Mouse (Mus musculus) stomach, embryonic 14.5 days (tissue): ENCODE results near the gene Carmil1. TPM values are rescaled to one million over a fixed set of nuclear protein-coding genes. Genes with fewer than 3 reads are reported as not detected.
"Not testable (repeated sequence)": the region's sequence is repeated elsewhere in the genome, so short reads cannot be mapped to it uniquely, and the experiment has no call there.

Source experiments
- ATAC-seq: fragments of 200-750 bp; cut with Nextera tagmentation; 2 replicates; pipeline ENCODE4 v1.8.0; 2017; ENCODE audit warnings: low read depth, moderate TSS enrichment; ENCODE audit not compliant: insufficient number of reproducible peaks, insufficient read depth, low FRiP score
- H3K27ac ChIP-seq: fragments of 300-500 bp; sonication (generic); 2 replicates; pipeline ENCODE4 v1.5.1; 2014; ENCODE audit warnings: mild to moderate bottlenecking, low read length, moderate library complexity, mixed read lengths
- H3K27me3 ChIP-seq: fragments of 300-500 bp; sonication (generic); 2 replicates; pipeline ENCODE4 v1.6.1; 2014; ENCODE audit warnings: low read length, control low read depth, mixed read lengths; ENCODE audit not compliant: control insufficient read depth, insufficient read depth
- H3K36me3 ChIP-seq: fragments of 300-500 bp; sonication (generic); 2 replicates; pipeline ENCODE4 v1.6.1; 2014; ENCODE audit warnings: mild to moderate bottlenecking, control low read depth, low read length, moderate library complexity, mixed read lengths; ENCODE audit not compliant: control insufficient read depth, insufficient read depth
- H3K4me1 ChIP-seq: fragments of 300-500 bp; sonication (generic); 2 replicates; pipeline ENCODE4 v1.6.1; 2014; ENCODE audit warnings: low read length, control low read depth, mixed read lengths; ENCODE audit not compliant: control insufficient read depth, insufficient read depth
- H3K4me2 ChIP-seq: fragments of 300-500 bp; sonication (generic); replicated peaks from 2 replicates; pipeline ENCODE4 v1.6.1; 2014; ENCODE audit warnings: low read depth, low read length, control low read depth
- H3K4me3 ChIP-seq: fragments of 300-500 bp; sonication (generic); 2 replicates; pipeline ENCODE4 v1.5.1; 2014; ENCODE audit warnings: low read depth, low read length, control low read depth
- H3K9ac ChIP-seq: fragments of 300-500 bp; sonication (generic); replicated peaks from 2 replicates; pipeline ENCODE4 v1.6.1; 2014; ENCODE audit warnings: low read depth, mild to moderate bottlenecking, control low read depth, low read length, moderate library complexity, mixed read lengths
- H3K9me3 ChIP-seq: fragments of 300-500 bp; sonication (generic); 2 replicates; pipeline ENCODE4 v1.6.1; 2016; ENCODE audit warnings: low read depth, low read length, control low read depth; ENCODE audit not compliant: control insufficient read depth
- WGBS: fragments of 180-500 bp; shearing (Covaris S2); extraction: QIAGEN DNeasy Blood & Tissue Kit; methylation state at CpG from one replicate; pipeline ENCODE4 v1.1.7; 2014; 5-methylcytosine and 5-hydroxymethylcytosine counted together
- polyA plus RNA-seq: library from polyadenylated mRNA; unstranded; fragments of >200 nt; fragmentation: Nextera tagmentation; extraction: Ambion mirVana; gene quantifications from 2 replicates; pipeline ENCODE4 v1.2.1, GENCODE M21; 2014

Gene Carmil1
- polyA plus RNA-seq, 1 experiment from 2014 or later, result 34.8 TPM

- H3K4me3 ChIP-seq, result no peak overlapping the region
- H3K9me3 ChIP-seq, result no peaks in the 10 kb centered on the region
- no peak overlapping the region for H3K4me2 ChIP-seq
- no peak for ATAC-seq
- H3K27me3 ChIP-seq, result no peaks in the 10 kb centered on the region
- no peak overlapping the region for H3K27ac ChIP-seq
- H3K36me3 ChIP-seq, result peaks cover 2% of the 10 kb centered on the region; the same call in 1 of the 2 replicates
- no peaks in the 10 kb centered on the region for H3K4me1 ChIP-seq
- H3K9ac ChIP-seq, result no peak overlapping the region
- 87% methylated on average over 5 of the region's 5 CpGs for WGBS
Observed at GRCm38 (mm10) chr13:24105838-24106237, 174.8 kb downstream of the Carmil1 start.

GRCm38 (mm10) chr13:24105340-24105669 is 175.3 kb downstream of the Carmil1 start:
- Histone ChIP-seq H3K9me3 (no peaks in the 10 kb centered on the region), H3K4me2 (no peak overlapping the region)
- WGBS, result 68% methylated on average over 1 of the region's 1 CpGs

GRCm38 (mm10) chr13:24104611-24105339 is 175.8 kb downstream of the Carmil1 start:
- H3K4me3 ChIP-seq, H3K4me1 ChIP-seq, H3K4me2 ChIP-seq, H3K36me3 ChIP-seq, H3K27ac ChIP-seq, H3K27me3 ChIP-seq, H3K9me3 ChIP-seq, ATAC-seq, H3K9ac ChIP-seq: not testable (repeated sequence)
- 78% methylated on average over 9 of the region's 9 CpGs for WGBS

More at GRCm38 (mm10) chr13:24105340-24105669, 175.3 kb downstream of the Carmil1 start:
- H3K4me3 ChIP-seq, result no peak overlapping the region
- H3K9ac ChIP-seq, result no peak overlapping the region
- no peak for ATAC-seq
- H3K36me3 ChIP-seq, result peaks cover 2% of the 10 kb centered on the region; the same call in 1 of the 2 replicates
- H3K27me3 ChIP-seq, result no peaks in the 10 kb centered on the region
- H3K27ac ChIP-seq, result no peak overlapping the region
- H3K4me1 ChIP-seq, result no peaks in the 10 kb centered on the region

GRCm38 (mm10) chr13:24104016-24104415 is 176.6 kb downstream of the Carmil1 start:
- no peak overlapping the region for H3K4me3 ChIP-seq
- H3K4me1 ChIP-seq, result no peaks in the 10 kb centered on the region
- H3K27ac ChIP-seq, result no peak overlapping the region
- WGBS, result 43% methylated on average over 4 of the region's 4 CpGs
- no peaks in the 10 kb centered on the region for H3K27me3 ChIP-seq
- no peak overlapping the region for H3K9ac ChIP-seq
- H3K9me3 ChIP-seq, result no peaks in the 10 kb centered on the region
- H3K4me2 ChIP-seq, result no peak overlapping the region
- H3K36me3 ChIP-seq, result peaks cover 4% of the 10 kb centered on the region; the same call in 1 of the 2 replicates
- ATAC-seq, result no peak

- Histone ChIP-seq H3K4me3 (no peak overlapping the region), H3K36me3 (peaks cover 5% of the 10 kb centered on the region; the same call in 1 of the 2 replicates), H3K4me1 (no peaks in the 10 kb centered on the region), H3K27me3 (no peaks in the 10 kb centered on the region), H3K4me2 (no peak overlapping the region), H3K9ac (no peak overlapping the region), H3K9me3 (no peaks in the 10 kb centered on the region), H3K27ac (no peak overlapping the region)
- 94% methylated on average over 2 of the region's 2 CpGs for WGBS
- no peak for ATAC-seq
Observed at GRCm38 (mm10) chr13:24103152-24103551, 177.4 kb downstream of the Carmil1 start.

- peaks cover 3% of the 10 kb centered on the region; the same call in 1 of the 2 replicates for H3K36me3 ChIP-seq
- H3K27me3 ChIP-seq, result no peaks in the 10 kb centered on the region
- no peak overlapping the region for H3K27ac ChIP-seq
- ATAC-seq, result no peak
- H3K9ac ChIP-seq, result no peak overlapping the region
- 92% methylated on average over 4 of the region's 4 CpGs for WGBS
- H3K4me1 ChIP-seq, result no peaks in the 10 kb centered on the region
- no peak overlapping the region for H3K4me2 ChIP-seq
- H3K9me3 ChIP-seq, result no peaks in the 10 kb centered on the region
- no peak overlapping the region for H3K4me3 ChIP-seq
Observed at GRCm38 (mm10) chr13:24102256-24102655, 178.3 kb downstream of the Carmil1 start.

GRCm38 (mm10) chr13:24101157-24102130 is 179.2 kb downstream of the Carmil1 start:
- ATAC-seq, result no peak
- WGBS, result 56% methylated on average over 11 of the region's 11 CpGs
- H3K36me3 ChIP-seq, result peaks cover 3% of the 10 kb centered on the region; the same call in 1 of the 2 replicates

GRCm38 (mm10) chr13:24100516-24101094 is 180.0 kb downstream of the Carmil1 start:
- no peak overlapping the region for H3K4me2 ChIP-seq
- WGBS, result 87% methylated on average over 11 of the region's 11 CpGs
- no peak for ATAC-seq

More at GRCm38 (mm10) chr13:24101157-24102130, 179.2 kb downstream of the Carmil1 start:
- Histone ChIP-seq H3K27ac (no peak overlapping the region), H3K4me2 (no peak overlapping the region), H3K9me3 (no peaks in the 10 kb centered on the region), H3K9ac (no peak overlapping the region), H3K4me1 (no peaks in the 10 kb centered on the region), H3K4me3 (no peak overlapping the region), H3K27me3 (no peaks in the 10 kb centered on the region)

More at GRCm38 (mm10) chr13:24100516-24101094, 180.0 kb downstream of the Carmil1 start:
- H3K27me3 ChIP-seq, result no peaks in the 10 kb centered on the region
- no peak overlapping the region for H3K4me3 ChIP-seq
- H3K27ac ChIP-seq, result no peak overlapping the region
- no peak overlapping the region for H3K9ac ChIP-seq
- H3K36me3 ChIP-seq, result peaks cover 3% of the 10 kb centered on the region; the same call in 1 of the 2 replicates
- H3K9me3 ChIP-seq, result no peaks in the 10 kb centered on the region
- no peaks in the 10 kb centered on the region for H3K4me1 ChIP-seq
